Mouse (Mus musculus) MEL (cell line): ENCODE measurements around the gene Ginm1.

Experiments
- CHD2 ChIP-seq: IDR thresholded peaks from 2 replicates; pipeline ENCODE4 v1.6.1; 2011; ENCODE audit warnings: low read length, improper control_type of control experiment
- CTCF ChIP-seq, 3 experiments: IDR thresholded peaks in 2 of 3; conservative IDR thresholded peaks in 1 of 3; 2 replicates each; pipeline ENCODE4 v1.5.1; 2011 to 2012; ENCODE audit warnings: low read length in 3 of 3, low read depth in 2 of 3, mild to moderate bottlenecking in 2 of 3, improper control_type of control experiment in 1 of 3, inconsistent platforms in 1 of 3, mixed read lengths in 1 of 3, moderate library complexity in 1 of 3; ENCODE audit not compliant: control insufficient read depth in 1 of 3, insufficient read depth in 1 of 3, poor library complexity in 1 of 3, severe bottlenecking in 1 of 3
- E2F4 ChIP-seq: IDR thresholded peaks from 2 replicates; pipeline ENCODE4 v1.6.1; 2011; ENCODE audit warnings: low read depth, low read length, improper control_type of control experiment, borderline replicate concordance
- GATA1 ChIP-seq: IDR thresholded peaks from 2 replicates; pipeline ENCODE4 v1.6.1; 2011; ENCODE audit warnings: low read depth, low read length, improper control_type of control experiment
- MAFK ChIP-seq: IDR thresholded peaks from 2 replicates; pipeline ENCODE4 v1.6.1; 2011; ENCODE audit warnings: low read depth, mild to moderate bottlenecking, low read length, improper control_type of control experiment, borderline replicate concordance
- POLR2A ChIP-seq, 2 experiments: IDR thresholded peaks; 2 replicates each; pipeline ENCODE4 v1.6.1; 2011 to 2012; ENCODE audit warnings: low read length in 2 of 2, mild to moderate bottlenecking in 2 of 2, control low read depth in 1 of 2, improper control_type of control experiment in 1 of 2, low read depth in 1 of 2, moderate library complexity in 1 of 2; ENCODE audit not compliant: control insufficient read depth in 1 of 2, insufficient read depth in 1 of 2, poor library complexity in 1 of 2
- RAD21 ChIP-seq: IDR thresholded peaks from 2 replicates; pipeline ENCODE4 v1.6.1; 2011; ENCODE audit warnings: mild to moderate bottlenecking, low read depth, low read length, improper control_type of control experiment
- SMC3 ChIP-seq: IDR thresholded peaks from 2 replicates; pipeline ENCODE4 v1.6.1; 2011; ENCODE audit warnings: low read depth, low read length, improper control_type of control experiment
- TAL1 ChIP-seq: IDR thresholded peaks from 2 replicates; pipeline ENCODE4 v1.6.1; 2012; ENCODE audit warnings: mild to moderate bottlenecking, inconsistent platforms, low read length, moderate library complexity, mixed read lengths
- USF1 ChIP-seq: IDR thresholded peaks from 2 replicates; pipeline ENCODE4 v1.6.1; 2014; ENCODE audit warnings: low read depth, mild to moderate bottlenecking, inconsistent platforms, low read length, improper control_type of control experiment, moderate library complexity

GRCm38 (mm10) chr10:7787319-7787718 lies 5.3 kb downstream of the Ginm1 start:
- TF ChIP-seq GATA1 (no peak), E2F4 (no peak), RAD21 (no peak), CTCF (IDR thresholded peaks at IDR 0.05 in 2 of 3, conservative IDR thresholded peaks at IDR 0.05 in 1 of 3; ENCODE audit: control insufficient read depth in 1 of 3, insufficient read depth in 1 of 3, low read depth in 2 of 3, low read length in 3 of 3, poor library complexity in 1 of 3, severe bottlenecking in 1 of 3) (no peak), MAFK (no peak), CHD2 (no peak), USF1 (no peak), POLR2A (IDR thresholded peaks at IDR 0.05; ENCODE audit: control insufficient read depth in 1 of 2, insufficient read depth in 1 of 2, low read depth in 1 of 2, low read length in 2 of 2, poor library complexity in 1 of 2) (no peak), TAL1 (no peak), SMC3 (no peak)
